Mouse (Mus musculus) 416B (cell line): ENCODE measurements around the gene Pomgnt1.

ENCODE experiments used
- DNase-seq: peaks from one replicate; pipeline ENCODE4 v3.0.0; 2011; ENCODE audit warnings: low read depth

Pomgnt1 gene

GRCm38 (mm10) chr4:116137421-116137996 is 13.9 kb downstream of the Pomgnt1 start:
- DNase-seq, result no peak

DNA sequence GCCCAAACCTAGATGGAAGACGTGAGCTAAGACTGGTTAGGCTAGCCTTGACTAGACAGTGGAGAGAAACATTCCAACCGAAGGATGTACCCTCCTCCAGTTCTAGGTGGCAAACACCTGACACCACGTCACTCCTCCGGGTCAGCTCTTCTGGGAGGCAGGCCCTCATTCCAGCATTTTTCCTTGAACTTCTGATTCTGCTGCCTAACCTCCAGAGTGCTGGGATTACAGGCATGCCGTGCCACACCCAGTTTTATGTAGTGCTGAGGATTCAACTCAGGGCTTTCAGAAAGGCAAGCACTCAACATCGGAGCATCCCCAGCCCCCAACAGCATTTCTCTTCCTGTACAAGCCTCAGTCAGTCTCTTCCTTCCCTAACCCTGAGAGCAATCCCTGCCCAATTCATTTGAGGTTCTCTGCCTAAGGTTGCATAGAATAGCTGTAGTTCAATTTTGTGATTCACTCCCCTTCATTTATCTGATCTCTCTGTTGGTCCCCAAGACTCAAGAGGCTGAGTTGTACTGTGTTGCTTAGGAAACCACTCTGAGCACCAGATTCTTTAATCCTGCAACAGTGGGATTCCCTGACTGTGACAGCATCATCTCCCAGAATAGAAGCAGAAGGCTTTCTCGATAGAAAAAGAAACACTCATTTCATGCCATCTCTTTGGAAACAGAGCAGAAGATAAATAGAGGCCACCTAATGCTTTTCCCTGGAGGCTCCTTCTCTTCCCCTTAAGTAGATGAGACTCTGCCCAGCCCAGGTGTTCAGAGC is 17.3 kb downstream of the Pomgnt1 start:
- no peak for DNase-seq

DNA sequence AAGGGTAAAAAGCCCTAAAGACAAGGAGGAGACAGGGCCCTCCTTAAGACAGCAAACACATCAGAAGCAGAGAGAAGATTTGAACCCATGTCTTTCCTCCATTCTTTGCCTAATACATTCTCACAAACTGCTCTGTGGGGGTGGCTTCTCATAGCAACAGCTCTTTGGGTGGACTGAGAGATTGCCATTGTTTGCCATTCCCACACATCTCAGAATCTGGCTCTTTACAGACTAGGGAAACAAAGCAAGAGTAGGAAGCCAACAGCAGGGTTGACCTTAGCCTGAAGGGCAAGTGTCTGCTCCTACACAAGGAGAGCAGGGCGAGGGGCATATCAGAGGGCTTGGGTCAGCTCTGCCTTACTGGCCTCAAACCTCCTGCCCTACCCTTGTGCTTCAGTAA is 18.1 kb downstream of the Pomgnt1 start:
- DNase-seq, result no peak

DNA sequence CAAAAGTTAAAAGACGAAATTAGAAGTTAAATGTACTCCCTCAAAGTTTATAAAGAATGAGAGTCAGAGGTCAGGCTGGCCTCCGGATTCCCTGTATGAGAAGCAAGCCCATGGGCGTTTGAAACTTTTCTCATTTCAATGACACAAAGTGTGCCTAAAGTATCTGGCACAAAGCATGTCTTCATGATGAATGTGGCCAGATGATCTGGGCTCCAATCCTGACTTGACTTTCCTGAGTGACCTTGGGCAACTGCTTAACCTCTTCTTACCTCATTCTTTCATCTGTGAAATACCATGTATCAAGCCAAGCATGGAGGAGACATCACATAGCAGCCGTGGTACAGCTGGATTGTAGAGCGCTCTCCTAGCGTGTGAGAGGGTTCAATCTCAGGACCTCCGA is 18.6 kb downstream of the Pomgnt1 start:
- DNase-seq, result no peak

- DNase-seq, result no peak
These were observed 19.7 kb downstream of the Pomgnt1 start for GRCm38 (mm10) chr4:116143317-116143811.

GRCm38 (mm10) chr4:116143891-116144717 is 20.5 kb downstream of the Pomgnt1 start:
- no peak for DNase-seq

DNA sequence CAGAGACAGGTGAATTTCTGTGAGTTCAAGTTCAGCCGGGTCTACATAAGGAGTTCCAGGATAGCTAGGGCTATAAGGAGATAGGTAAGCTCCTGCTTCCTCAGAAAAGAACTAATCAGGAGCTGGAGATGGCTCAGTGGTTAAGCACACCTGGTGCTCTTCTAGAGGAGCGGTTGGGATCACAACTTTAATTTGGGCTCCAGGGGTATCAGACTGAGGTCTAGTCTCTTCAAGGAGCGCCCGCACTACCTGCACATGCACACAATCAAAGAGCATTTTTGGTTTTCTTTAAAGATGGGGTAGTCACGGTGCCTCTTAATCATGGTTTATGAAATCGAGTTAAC is 26.1 kb downstream of the Pomgnt1 start:
- no peak for DNase-seq

DNA sequence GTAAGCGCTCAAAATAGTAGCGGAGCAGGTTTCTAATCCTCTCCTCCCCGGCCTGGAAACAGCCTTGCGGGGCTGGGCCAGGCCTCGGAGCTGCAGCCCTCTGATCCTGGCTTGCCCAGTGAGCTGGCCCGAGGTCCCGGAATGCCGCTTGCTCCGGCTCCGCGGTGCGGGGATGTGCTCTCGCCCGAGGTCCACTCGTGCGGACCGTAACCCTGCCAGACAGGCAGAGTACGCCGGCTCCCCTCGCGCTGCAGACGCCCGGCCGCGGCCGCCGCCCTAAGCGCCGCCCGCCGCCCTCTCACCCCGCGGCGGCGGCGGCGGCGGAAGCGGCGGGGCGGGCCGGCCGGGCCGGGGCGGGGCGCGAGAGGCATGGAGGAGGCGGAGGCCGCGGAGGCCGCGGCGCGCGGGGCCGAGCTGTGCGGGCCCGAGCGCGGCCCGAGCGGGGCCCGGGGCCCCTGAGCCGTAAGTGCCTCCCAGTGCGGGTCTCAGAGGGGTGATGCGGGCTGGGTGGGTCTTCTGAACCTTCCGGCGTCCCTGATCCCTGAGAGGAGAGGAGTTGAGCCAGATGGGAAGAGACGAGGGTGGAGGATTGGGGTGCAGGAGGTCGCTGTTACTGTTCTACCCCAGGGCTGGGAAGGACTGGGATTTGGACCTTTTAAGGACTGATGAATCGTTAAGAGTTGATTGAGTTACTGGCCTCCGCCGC is 26.7 kb downstream of the Pomgnt1 start:
- DNase-seq, result peak; percentile 53

- no peak for DNase-seq
These were observed 27.2 kb downstream of the Pomgnt1 start for GRCm38 (mm10) chr4:116150862-116151221.

DNA sequence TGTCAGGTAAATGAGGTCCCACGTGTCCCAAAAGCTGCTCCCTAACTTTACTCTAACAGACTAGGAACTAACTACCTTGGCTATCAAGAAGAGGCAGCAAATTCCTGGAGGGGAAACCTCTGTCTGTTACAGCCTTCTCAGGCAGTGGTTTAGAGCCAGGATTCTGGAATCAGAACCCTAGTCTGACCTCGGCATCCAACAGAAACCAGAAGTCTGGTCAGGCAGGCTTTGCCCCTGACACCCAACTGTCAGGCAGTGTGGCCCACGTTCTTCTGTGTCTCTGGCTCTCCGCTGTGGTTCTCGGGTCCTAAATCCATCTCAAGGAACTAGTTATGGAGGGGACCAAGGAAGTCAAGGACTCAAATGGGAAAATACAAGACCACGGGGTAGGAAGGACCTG is 27.6 kb downstream of the Pomgnt1 start, which contains the start of gene Lurap1:
Gene Lurap1 (minus strand): TSS at position 101 of the 400 bp plus-strand sequence.
- no peak for DNase-seq

DNA sequence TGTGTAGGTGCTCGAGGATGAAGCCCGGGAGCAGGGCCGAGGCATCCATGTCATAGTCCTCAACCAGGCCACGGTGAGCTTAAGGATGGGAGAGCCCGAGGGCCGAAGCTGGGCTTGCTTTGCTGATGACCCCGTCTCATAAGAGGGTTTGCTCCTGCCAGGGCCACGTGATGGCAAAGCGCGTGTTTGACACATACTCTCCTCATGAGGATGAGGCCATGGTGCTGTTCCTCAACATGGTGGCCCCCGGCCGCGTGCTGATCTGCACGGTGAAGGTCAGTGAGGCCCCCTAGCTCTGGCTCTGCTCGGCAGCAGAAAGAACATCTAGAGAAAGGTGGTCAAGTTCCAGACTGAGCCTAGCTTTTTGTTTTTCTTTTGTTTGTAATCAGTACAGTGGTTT is 29.1 kb downstream of the Pomgnt1 start:
- no peak for DNase-seq

GRCm38 (mm10) chr4:116157882-116158281 is 34.2 kb downstream of the Pomgnt1 start:
- DNase-seq, result no peak

- DNase-seq, result peak; percentile 72
These were observed 36.3 kb downstream of the Pomgnt1 start for GRCm38 (mm10) chr4:116159912-116160311.

GRCm38 (mm10) chr4:116160769-116161168 is 37.1 kb downstream of the Pomgnt1 start:
- no peak for DNase-seq

DNA sequence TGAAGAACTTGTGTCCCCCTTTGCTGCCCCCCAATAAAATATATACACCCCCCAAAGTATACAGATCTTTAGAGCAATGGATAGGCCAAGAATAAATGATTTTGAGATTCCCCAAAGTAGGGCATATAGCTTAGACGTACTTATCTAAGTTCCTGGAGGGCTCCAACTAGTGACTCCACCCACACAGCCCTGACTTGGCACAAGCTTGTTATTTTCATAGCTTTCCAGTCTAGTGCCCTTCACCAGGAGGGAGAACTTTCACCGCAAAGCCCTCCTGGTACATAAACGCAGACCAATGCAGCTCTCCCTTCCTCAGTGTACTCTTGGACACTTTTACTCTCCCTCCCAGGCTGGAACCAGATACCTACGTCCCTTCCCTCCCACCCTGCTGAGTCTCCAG is 38.5 kb downstream of the Pomgnt1 start:
- DNase-seq, result no peak

DNA sequence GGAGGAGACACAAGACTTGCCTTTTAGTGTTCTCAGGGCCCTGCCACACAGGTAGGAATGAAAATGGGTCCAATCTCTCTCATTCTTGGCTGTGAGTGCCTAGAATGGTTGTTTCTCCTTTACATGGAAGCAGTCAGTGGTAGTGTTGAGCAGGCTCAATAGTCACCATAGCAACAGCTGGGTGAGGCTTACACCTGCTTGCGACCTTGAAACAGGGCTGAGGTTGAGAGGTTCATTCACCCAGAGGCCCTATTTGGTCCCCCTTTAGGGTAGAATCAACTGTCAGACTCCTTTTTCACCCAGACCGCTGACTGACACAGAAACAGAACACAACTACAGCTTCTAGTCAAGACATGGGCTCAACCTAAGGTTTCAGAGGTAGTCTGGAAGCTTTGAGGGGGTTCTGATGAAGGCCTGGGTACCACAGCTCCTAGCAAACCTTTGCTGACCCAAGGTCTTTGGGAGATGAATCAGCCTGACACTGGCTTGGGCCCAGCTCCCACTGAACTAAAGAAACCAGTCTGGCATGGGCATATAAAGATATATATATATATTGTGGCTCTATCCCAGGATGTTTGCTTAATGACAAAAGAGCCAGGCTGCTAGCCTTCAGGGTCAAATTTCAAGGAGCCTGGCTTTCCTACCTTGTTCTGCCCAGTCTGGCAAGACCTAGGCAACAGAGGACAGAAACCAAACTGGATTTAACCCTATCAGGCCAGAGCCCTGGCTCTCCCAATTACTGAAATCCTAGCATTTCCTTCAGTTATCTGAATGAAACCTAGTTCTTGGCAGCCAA is 41.3 kb downstream of the Pomgnt1 start:
- DNase-seq, result no peak

GRCm38 (mm10) chr4:116165708-116166407 is 42.2 kb downstream of the Pomgnt1 start:
- DNase-seq, result peak; percentile 19

DNA sequence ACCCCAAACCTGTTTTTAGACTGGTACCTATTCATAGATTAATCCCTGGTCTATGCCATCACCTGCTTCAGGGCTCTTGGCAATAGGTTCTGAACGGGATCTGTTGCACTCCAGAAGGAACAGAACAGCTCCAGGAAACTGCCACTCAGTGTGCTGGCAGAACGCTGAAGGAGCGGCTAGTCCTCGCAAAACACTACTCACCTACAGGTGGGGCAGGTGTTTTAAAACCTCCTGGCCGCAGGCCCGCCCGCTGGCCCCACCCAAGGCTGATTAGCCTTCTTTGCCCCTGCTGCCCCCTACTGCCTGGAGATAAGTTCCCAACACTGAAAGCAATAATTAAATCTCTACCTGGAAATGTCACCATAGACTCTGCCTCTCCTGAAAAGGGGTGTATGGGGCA is 43.8 kb downstream of the Pomgnt1 start, which contains the start of gene Tspan1:
Gene Tspan1 (minus strand): TSS at position 198 of the 400 bp plus-strand sequence.
- no peak for DNase-seq

DNA sequence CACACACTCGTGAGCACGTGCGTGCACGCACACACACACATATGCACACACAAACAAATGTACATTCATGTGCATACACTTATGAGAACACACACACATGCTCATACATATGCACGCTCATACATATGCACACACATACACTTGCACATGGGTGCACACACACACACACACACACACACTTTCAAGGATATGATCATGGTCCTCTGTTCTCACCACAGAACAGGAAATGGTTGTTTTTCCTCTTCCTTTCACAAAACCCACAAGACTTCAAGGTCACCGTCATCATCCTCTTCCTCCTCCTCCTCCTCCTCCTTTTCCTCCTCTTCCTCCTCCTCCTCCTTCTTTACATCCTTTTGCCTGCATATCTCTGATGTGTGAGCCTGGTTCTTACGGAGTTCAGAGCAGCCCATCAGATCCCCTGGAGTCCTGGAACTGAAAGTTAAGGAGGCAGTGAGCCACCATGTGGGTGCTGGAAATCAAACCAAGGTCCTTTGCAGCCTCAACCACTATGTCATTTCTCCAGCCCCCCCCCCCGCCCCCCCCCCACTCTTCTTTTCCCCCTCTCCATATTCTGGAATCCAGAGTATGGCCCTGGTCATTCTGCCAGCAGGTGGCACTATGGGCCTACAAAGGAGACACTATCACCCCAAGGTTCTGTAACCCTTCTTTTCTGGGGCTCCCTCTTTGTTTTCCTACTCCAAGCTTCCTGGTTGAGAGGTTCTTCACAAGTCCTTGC is 45.1 kb downstream of the Pomgnt1 start:
- DNase-seq, result peak; percentile 70

GRCm38 (mm10) chr4:116169353-116169672 is 45.7 kb downstream of the Pomgnt1 start:
- no peak for DNase-seq
